11 mouse cellular contexts compared by ENCODE assay signal in the genomic region with DNA sequence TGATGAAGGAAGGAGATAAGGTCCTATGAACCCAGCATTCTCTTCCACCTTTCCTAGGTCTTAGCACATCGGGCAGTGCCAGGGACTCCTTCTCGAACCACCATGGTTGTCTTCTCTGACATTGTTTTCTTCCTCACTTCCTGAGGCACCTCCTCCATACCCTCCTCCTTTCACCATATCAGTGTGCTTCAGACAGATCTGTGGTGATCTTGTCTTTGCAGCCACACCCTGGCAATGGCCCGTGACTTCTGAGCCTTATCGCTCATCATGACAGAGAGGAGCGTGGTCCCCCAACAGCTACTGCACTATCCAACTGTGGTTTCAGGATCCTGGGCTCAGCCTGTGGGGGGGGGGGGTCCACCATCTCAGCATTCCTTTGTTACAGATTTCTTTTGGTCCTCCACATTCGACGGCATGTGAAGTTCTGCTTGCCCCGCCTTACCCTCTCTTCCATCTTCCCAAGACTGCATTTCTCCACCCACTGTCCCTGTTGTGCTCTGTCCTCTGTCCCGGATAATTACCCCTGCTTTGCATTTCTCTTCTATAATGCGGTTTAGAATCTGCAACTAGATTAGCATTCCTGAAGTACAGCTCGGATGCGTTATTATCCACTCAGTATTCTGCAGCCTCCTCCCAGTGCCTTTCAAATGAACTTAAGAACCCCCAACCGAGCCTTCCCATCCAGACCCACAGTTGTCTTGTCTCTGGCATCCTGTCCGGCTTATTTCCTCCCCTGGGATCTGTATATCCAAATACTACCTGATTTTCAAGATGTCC.
A peak's percentile ranks its signal among the peaks of the same experiment; 100 is the strongest.
DNase-seq lines count a peak whose midpoint lies in the region; ATAC-seq and TF ChIP-seq lines count a peak whose summit lies in the region.
"Had no signal": no experiment of that assay in that cellular context is flagged by ENCODE, and none has a peak within 500 bp of the region (broad histone marks: within the 10 kb centered on the region; RNA-seq: fewer than 3 reads in every experiment).

No protein-coding gene starts in this region.

- H3K9ac ChIP-seq in liver, postnatal 0 days (replicated peaks): no peak overlapping the region
- H3K9ac ChIP-seq in forebrain, embryonic 16.5 days (replicated peaks; ENCODE audit: low read depth, low read length): no peak overlapping the region
- H3K9ac ChIP-seq: lung, embryonic 15.5 days had no signal

- 56% methylated on average over 14 of the region's 14 CpGs for WGBS in liver, postnatal 0 days (ENCODE audit: insufficient replicate concordance)
- WGBS in forebrain, embryonic 16.5 days: 44% methylated on average over 14 of the region's 14 CpGs

- H3K27me3 ChIP-seq in liver, postnatal 0 days (ENCODE audit: insufficient read depth, low read length): no peaks in the 10 kb centered on the region
- H3K27me3 ChIP-seq in forebrain, embryonic 16.5 days (replicated peaks; ENCODE audit: control insufficient read depth, insufficient read depth, low read length): no peaks in the 10 kb centered on the region
- H3K27me3 ChIP-seq: lung, embryonic 15.5 days had no signal

- no peak for ATAC-seq in liver, postnatal 0 days
- peak; percentile 49 for ATAC-seq in activated CD4-positive, CD25-positive, alpha-beta regulatory T cell, adult 4 months
- ATAC-seq in forebrain, embryonic 16.5 days: peak; percentile 14; the same call in 1 of the 2 replicates

- TF ChIP-seq CTCF in liver, postnatal 0 days (IDR thresholded peaks at IDR 0.05; ENCODE audit: low read depth): no peak

- TF ChIP-seq EP300 in liver, postnatal 0 days (IDR thresholded peaks at IDR 0.05; ENCODE audit: low read depth): no peak

- H3K27ac ChIP-seq in liver, postnatal 0 days (ENCODE audit: low read depth): no peak overlapping the region
- H3K27ac ChIP-seq in forebrain, embryonic 16.5 days (ENCODE audit: low read length): no peak overlapping the region
- H3K27ac ChIP-seq: gastrocnemius, adult 2 months; layer of hippocampus, adult 2 months; lung, embryonic 15.5 days had no signal

- H3K4me2 ChIP-seq in liver, postnatal 0 days (ENCODE audit: low read depth, low read length): no peak overlapping the region
- H3K4me2 ChIP-seq in forebrain, embryonic 16.5 days (ENCODE audit: low read length): no peak overlapping the region
- H3K4me2 ChIP-seq: lung, embryonic 15.5 days had no signal

- H3K4me1 ChIP-seq in liver, postnatal 0 days (ENCODE audit: insufficient read depth): no peaks in the 10 kb centered on the region
- H3K4me1 ChIP-seq in forebrain, embryonic 16.5 days (replicated peaks; ENCODE audit: control insufficient read depth, insufficient read depth, low read length): peaks cover 20% of the 10 kb centered on the region

- H3K36me3 ChIP-seq in liver, postnatal 0 days (replicated peaks; ENCODE audit: insufficient read depth, low read length): no peaks in the 10 kb centered on the region
- no peaks in the 10 kb centered on the region for H3K36me3 ChIP-seq in forebrain, embryonic 16.5 days (ENCODE audit: control insufficient read depth, insufficient read depth)
- H3K36me3 ChIP-seq: lung, embryonic 15.5 days had no signal

- H3K4me3 ChIP-seq in liver, postnatal 0 days (ENCODE audit: low read depth, low read length): no peak overlapping the region
- no peak overlapping the region for H3K4me3 ChIP-seq in forebrain, embryonic 16.5 days (replicated peaks; ENCODE audit: low read length)
- H3K4me3 ChIP-seq: gastrocnemius, adult 2 months; layer of hippocampus, adult 2 months; lung, embryonic 15.5 days had no signal

- no peaks in the 10 kb centered on the region for H3K9me3 ChIP-seq in liver, postnatal 0 days (ENCODE audit: low read length)
- no peaks in the 10 kb centered on the region for H3K9me3 ChIP-seq in forebrain, embryonic 16.5 days (ENCODE audit: control insufficient read depth, low read length)
- H3K9me3 ChIP-seq: lung, embryonic 15.5 days had no signal

- DNase-seq in liver: peak; percentile 50
- DNase-seq in liver, postnatal 0 days: no peak
- peak; percentile 25 for DNase-seq in naive thymus-derived CD4-positive, alpha-beta T cell, adult 2 months (ENCODE audit: low read depth)
- no peak for DNase-seq in gastrocnemius, postnatal 10 days
- no peak for DNase-seq in urinary bladder, postnatal 10 days (ENCODE audit: low spot score)
- DNase-seq: gastrocnemius, adult 2 months; kidney, adult 18-20 months had no signal

Comparison
In these comparisons a context has a peak if more than half of its experiments do, and no peak if none do; other contexts are left out.
1. DNase-seq: peak in liver (single experiment) and naive thymus-derived CD4-positive, alpha-beta T cell, adult 2 months (single experiment); none in liver, postnatal 0 days (single experiment), gastrocnemius, postnatal 10 days (single experiment) and urinary bladder, postnatal 10 days (single experiment).